Mouse (Mus musculus) stomach, embryonic 15.5 days (tissue): Measurements from ENCODE around the gene Endou. TPM values are rescaled to one million over a fixed set of nuclear protein-coding genes. Genes with fewer than 3 reads are reported as not detected.

Source experiments
- ATAC-seq: fragments of 200-750 bp; cut with Nextera tagmentation; 2 replicates; pipeline ENCODE4 v1.8.0; 2017; ENCODE audit warnings: low read depth, moderate number of reproducible peaks, moderate TSS enrichment; ENCODE audit not compliant: insufficient read depth, low FRiP score
- H3K27ac ChIP-seq: fragments of 300-500 bp; sonication (generic); 2 replicates; pipeline ENCODE4 v1.5.1; 2015; ENCODE audit warnings: mild to moderate bottlenecking, inconsistent platforms
- H3K27me3 ChIP-seq: fragments of 300-500 bp; sonication (generic); replicated peaks from 2 replicates; pipeline ENCODE4 v1.6.1; 2015; ENCODE audit warnings: inconsistent platforms
- H3K36me3 ChIP-seq: fragments of 300-500 bp; sonication (generic); 2 replicates; pipeline ENCODE4 v1.6.1; 2015; ENCODE audit warnings: inconsistent platforms
- H3K4me1 ChIP-seq: fragments of 300-500 bp; sonication (generic); 2 replicates; pipeline ENCODE4 v1.6.1; 2015; ENCODE audit warnings: inconsistent platforms
- H3K4me2 ChIP-seq: fragments of 300-500 bp; sonication (generic); 2 replicates; pipeline ENCODE4 v1.6.1; 2015; ENCODE audit warnings: mild to moderate bottlenecking, inconsistent platforms
- H3K4me3 ChIP-seq: fragments of 300-500 bp; sonication (generic); replicated peaks from 2 replicates; pipeline ENCODE4 v1.5.1; 2015; ENCODE audit warnings: inconsistent platforms
- H3K9ac ChIP-seq: fragments of 300-500 bp; sonication (generic); 2 replicates; pipeline ENCODE4 v1.6.1; 2015; ENCODE audit warnings: inconsistent platforms
- H3K9me3 ChIP-seq: fragments of 300-500 bp; sonication (generic); 2 replicates; pipeline ENCODE4 v1.6.1; 2016; ENCODE audit warnings: inconsistent platforms
- WGBS: fragments of 180-500 bp; shearing (Covaris S2); methylation state at CpG from one replicate; pipeline ENCODE4 v1.1.7; 2015; 5-methylcytosine and 5-hydroxymethylcytosine counted together
- polyA plus RNA-seq: library from polyadenylated mRNA; unstranded; fragments of >200 nt; fragmentation: Nextera tagmentation; extraction: Ambion mirVana; gene quantifications from 2 replicates; pipeline ENCODE4 v1.2.1, GENCODE M21; 2015

Gene Endou
- polyA plus RNA-seq, 1 experiment from 2014 or later = 2.2 TPM

DNA sequence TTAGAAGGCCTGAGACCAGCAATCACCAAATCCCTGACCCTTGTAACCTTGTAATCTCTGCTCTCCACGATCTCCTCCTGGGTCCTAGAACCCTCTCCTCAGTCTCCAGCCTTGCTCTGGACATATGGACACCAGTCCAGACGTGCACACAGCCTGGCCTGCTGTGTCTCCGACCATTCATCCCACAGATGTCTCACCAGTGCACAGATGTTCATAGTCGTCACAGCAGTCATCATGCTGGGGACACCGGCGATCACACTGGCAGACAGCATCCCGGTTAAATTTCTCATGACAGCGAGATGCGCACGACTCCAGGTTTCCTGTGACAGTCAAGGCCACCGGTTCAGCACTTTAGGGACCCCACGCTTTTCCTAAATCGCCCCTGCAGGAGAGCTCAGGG, 4.8 kb downstream of the Endou start:
- no peak overlapping the region for H3K27ac ChIP-seq
- WGBS = 84% methylated on average over 13 of the region's 13 CpGs
- H3K4me3 ChIP-seq = no peak overlapping the region
- H3K27me3 ChIP-seq = no peaks in the 10 kb centered on the region
- H3K9me3 ChIP-seq = no peaks in the 10 kb centered on the region
- no peak overlapping the region for H3K4me2 ChIP-seq
- no peaks in the 10 kb centered on the region for H3K36me3 ChIP-seq
- H3K4me1 ChIP-seq = no peaks in the 10 kb centered on the region
- no peak for ATAC-seq
- H3K9ac ChIP-seq = no peak overlapping the region

DNA sequence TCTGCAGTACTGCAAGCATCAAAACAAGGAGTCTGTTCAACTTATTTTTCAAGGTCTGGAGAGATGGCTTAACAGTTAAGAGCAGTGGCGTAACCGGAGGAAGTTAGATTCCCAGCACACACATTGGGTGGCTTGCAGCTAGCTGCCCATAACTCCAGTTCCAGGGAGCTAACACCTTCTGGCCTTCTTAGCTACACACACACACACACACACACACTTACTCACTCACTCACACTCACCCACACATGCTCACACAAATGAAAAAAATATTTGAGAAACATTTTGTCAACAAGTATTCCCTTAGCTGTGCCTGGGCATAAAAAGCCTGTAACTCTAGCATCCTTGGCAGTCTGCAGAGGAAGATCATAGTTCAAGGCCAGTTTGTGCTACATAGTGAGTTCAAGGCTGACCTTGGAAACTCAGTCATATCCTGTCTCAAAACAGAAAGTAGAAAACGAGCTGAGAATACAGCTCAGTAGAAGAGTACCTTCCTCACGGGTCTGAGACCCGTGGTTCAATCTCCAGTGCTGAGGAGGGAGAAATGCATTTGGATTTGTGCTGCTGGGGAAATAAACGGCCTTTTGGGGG, 5.8 kb downstream of the Endou start:
- no peaks in the 10 kb centered on the region for H3K36me3 ChIP-seq
- H3K4me3 ChIP-seq = no peak overlapping the region
- H3K4me2 ChIP-seq = no peak overlapping the region
- H3K9ac ChIP-seq = no peak overlapping the region
- WGBS = 78% methylated on average over 6 of the region's 6 CpGs
- no peaks in the 10 kb centered on the region for H3K4me1 ChIP-seq
- ATAC-seq = no peak
- no peaks in the 10 kb centered on the region for H3K27me3 ChIP-seq
- H3K9me3 ChIP-seq = no peaks in the 10 kb centered on the region
- H3K27ac ChIP-seq = no peak overlapping the region

DNA sequence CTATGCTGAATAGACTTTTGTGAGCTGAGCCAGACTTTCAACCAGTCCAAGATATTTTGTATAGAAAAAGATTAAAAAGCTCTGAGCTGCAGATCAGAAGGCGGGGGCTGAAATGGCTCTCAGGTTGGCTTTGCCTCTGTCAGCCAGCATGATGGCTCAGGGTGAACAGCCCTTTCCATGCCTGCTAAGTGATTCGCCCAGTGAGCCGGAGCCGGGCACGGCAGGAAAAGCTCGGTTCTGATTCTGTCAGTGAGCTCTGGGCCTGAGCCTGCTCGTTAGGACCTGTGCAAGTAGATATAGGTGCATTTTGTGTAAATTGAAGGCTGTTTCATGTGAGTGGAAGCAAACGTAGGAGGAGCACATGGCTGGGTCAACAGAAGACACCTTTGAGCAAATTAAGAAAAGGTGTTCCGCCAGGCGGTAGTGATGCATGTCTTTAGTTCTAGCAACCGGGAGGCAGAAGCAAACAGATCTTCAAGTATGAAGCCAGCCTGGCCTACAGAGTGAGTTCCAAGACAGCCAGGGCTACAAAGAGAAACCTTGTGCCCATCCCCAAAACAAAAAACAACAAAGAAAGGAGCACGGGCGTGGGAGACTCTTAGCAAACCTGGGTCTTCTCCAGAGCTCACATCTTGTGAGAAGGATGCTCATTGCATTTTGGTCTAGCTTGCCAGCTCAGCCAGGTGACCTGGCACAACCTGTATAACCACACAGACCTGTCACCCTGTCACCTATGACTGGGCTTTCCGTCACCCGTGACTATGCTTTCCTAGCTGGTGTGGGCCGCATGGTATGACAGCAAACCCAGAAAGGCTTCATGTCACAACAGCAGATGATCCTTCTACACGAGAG, 6.6 kb downstream of the Endou start:
- H3K4me3 ChIP-seq = no peak overlapping the region
- no peak overlapping the region for H3K4me2 ChIP-seq
- H3K9ac ChIP-seq = no peak overlapping the region
- ATAC-seq = no peak
- H3K27ac ChIP-seq = no peak overlapping the region
- no peaks in the 10 kb centered on the region for H3K9me3 ChIP-seq
- 78% methylated on average over 17 of the region's 17 CpGs for WGBS
- H3K4me1 ChIP-seq = no peaks in the 10 kb centered on the region
- no peaks in the 10 kb centered on the region for H3K36me3 ChIP-seq
- no peaks in the 10 kb centered on the region for H3K27me3 ChIP-seq

DNA sequence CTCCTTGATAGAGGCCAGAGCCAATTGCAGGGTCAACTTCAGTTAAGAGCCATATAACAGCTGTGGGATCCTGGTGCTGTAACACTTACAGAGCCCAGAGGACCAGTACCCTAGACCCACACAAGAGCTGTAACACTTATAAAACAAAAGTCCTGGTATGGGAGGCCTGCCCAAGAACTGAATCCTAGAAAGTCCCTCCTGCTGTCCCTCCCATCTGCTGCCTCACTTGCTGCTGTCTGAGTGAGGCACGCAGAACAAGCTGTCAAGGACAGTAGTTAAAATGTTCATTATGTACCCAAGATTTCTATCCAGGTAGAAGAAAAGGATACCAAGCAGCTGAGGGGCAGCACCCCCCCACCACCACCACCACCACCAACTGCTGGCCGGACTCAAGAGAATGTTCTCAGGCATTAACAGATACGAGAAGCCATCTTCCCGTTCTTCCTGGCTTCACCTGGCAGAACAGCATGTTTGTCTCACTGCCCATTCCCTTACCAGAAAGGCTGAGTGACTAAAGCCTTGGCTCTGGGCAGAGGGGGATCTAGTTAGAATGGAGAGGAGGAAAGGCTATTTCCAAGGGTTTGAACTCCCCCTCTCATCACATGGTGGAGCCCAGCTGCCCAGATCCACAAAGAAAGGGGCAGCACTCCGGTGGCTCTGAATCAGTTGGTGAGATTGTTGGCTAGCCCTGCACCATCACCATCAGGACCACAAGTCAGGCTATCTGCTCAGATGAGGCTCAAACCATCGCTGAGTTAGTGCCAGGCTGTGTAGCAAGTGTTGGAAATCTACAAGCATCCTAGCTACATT, 7.4 kb downstream of the Endou start:
- 0 out of 2 replicates have a peak, but pooled peaks cover 3% of the 10 kb centered on the region for H3K27me3 ChIP-seq
- H3K4me2 ChIP-seq = no peak overlapping the region
- no peak overlapping the region for H3K27ac ChIP-seq
- H3K4me3 ChIP-seq = no peak overlapping the region
- no peak overlapping the region for H3K9ac ChIP-seq
- 83% methylated on average over 6 of the region's 6 CpGs for WGBS
- no peaks in the 10 kb centered on the region for H3K36me3 ChIP-seq
- no peak for ATAC-seq
- H3K9me3 ChIP-seq = no peaks in the 10 kb centered on the region
- no peaks in the 10 kb centered on the region for H3K4me1 ChIP-seq

DNA sequence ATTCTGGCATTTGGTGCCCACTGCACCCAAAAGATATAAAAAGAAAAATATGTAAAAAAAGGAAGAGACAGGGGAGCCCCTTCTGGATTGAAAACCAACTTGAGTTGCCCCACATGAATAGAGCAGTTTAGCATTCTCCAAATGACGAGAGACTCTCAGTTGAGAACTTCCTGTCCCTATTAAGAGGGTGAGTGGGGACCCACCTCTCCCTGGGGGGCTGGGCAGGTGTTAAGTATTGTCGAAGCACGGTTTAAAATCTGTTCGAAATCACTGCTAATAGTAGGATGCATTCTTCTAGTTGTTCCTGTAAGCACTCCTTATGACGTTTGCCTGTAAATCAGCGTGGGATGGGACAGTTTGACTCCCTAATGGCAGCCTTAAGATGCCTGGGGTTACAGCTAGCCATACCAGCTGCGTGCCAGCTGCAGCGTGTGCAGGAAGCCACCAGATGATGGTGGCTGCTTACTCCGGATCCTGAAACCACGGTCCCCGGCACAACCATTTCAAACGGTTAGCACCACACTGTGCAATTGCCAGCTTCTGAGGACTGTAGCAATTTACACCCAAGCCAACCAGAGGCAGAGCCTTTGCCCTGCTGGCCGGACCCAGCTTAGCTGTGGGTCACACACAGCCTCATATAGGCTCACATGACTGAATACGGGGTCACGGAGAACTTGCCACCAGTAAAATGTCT, 10.0 kb downstream of the Endou start:
- no peak overlapping the region for H3K9ac ChIP-seq
- H3K9me3 ChIP-seq = no peaks in the 10 kb centered on the region
- no peak for ATAC-seq
- WGBS = 71% methylated on average over 15 of the region's 15 CpGs
- H3K4me2 ChIP-seq = no peak overlapping the region
- H3K4me1 ChIP-seq = no peaks in the 10 kb centered on the region
- H3K27ac ChIP-seq = no peak overlapping the region
- H3K27me3 ChIP-seq = 0 out of 2 replicates have a peak, but pooled peaks cover 3% of the 10 kb centered on the region
- H3K4me3 ChIP-seq = no peak overlapping the region
- H3K36me3 ChIP-seq = no peaks in the 10 kb centered on the region

DNA sequence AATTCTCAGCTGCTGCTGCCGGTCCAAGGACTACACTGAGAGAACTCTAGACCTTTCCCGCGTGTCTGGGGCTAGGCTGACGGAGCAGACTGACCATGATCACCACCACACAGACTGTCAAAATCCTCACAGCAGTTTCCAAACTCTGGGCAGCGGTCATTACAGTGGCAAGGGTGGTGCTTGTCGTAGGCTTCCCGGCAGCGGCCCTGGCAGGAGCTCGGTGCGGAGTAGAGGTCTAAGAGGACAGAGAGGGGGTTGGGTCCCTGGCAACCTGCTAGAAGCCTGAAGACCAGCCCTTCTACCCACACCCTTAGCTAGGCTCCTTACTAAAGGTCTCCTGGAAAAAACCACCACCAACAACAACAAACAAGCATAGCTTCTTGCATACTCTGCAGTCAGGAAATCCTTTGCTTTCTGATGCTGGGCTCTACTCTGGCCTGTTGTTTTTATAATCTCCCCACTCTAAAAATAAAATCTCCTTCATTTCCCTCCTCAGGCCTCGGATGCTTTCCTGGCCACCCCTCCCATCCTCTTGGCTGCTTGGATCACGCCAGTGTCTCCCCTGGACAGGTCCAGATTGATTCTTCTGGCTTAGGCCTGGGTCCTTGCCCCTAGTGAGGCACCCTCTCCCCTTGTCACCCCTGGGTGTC, 11.0 kb downstream of the Endou start:
- Histone ChIP-seq H3K9me3 (no peaks in the 10 kb centered on the region), H3K27ac (no peak overlapping the region), H3K4me2 (no peak overlapping the region), H3K9ac (no peak overlapping the region), H3K4me1 (no peaks in the 10 kb centered on the region), H3K27me3 (0 out of 2 replicates have a peak, but pooled peaks cover 3% of the 10 kb centered on the region), H3K36me3 (no peaks in the 10 kb centered on the region), H3K4me3 (no peak overlapping the region)
- WGBS = 76% methylated on average over 12 of the region's 12 CpGs
- no peak for ATAC-seq

DNA sequence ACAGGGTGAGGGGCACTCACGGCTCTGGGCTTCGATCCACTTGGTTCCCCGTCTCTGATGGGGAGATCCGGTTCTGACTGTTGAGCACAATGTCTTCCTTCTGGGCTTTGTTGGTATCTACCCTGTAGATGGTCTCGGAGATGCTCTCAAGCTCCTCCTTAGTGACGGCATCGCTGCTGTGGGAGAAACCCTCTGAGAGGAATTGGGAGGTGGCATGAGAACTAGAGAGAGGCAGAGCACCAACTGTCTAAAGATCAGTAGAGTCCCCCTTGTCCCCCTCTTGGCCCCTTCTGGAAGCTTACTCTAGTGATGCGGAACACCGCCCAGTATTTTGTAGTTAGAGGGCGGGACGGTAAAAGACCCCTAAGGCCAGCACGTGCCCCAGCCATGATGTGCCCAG, 11.6 kb downstream of the Endou start:
- H3K4me1 ChIP-seq = no peaks in the 10 kb centered on the region
- WGBS = 88% methylated on average over 12 of the region's 12 CpGs
- no peaks in the 10 kb centered on the region for H3K36me3 ChIP-seq
- no peaks in the 10 kb centered on the region for H3K9me3 ChIP-seq
- no peak overlapping the region for H3K4me3 ChIP-seq
- H3K27ac ChIP-seq = no peak overlapping the region
- H3K27me3 ChIP-seq = 0 out of 2 replicates have a peak, but pooled peaks cover 3% of the 10 kb centered on the region
- H3K4me2 ChIP-seq = no peak overlapping the region
- no peak for ATAC-seq
- H3K9ac ChIP-seq = no peak overlapping the region

DNA sequence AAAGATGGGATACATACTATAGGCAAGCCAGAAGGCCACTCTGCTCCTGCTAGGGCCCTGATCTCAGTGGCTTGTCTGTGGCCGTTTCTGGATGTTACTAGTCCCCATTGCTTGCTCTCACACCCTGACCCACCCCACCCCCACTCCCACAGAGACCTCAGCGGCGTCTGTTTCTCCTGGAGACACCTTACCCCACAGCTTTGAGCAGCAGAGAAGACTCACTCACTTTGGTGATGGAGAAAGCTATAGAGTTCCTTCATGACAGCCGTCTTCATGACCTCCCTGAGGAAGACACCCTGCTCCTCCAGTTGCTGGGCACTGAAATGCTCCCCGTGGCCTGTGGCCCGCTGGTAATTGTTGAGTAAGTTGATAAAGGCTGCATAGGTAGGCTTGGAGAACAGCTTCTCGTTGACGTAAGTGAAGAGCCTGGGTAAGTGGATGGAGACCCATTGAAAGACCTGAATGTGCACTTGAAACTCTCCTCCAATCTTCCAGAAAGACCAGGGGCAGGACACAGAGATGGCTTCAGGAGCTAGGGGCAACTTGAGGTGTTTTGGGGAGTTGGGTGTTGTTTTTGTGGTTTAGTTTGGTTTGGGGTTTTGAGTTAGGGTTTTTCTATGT, 12.5 kb downstream of the Endou start:
- Histone ChIP-seq H3K27me3 (0 out of 2 replicates have a peak, but pooled peaks cover 3% of the 10 kb centered on the region), H3K9ac (no peak overlapping the region), H3K4me1 (no peaks in the 10 kb centered on the region), H3K4me2 (no peak overlapping the region), H3K36me3 (no peaks in the 10 kb centered on the region), H3K9me3 (no peaks in the 10 kb centered on the region), H3K4me3 (no peak overlapping the region), H3K27ac (no peak overlapping the region)
- 83% methylated on average over 8 of the region's 8 CpGs for WGBS
- no peak for ATAC-seq

DNA sequence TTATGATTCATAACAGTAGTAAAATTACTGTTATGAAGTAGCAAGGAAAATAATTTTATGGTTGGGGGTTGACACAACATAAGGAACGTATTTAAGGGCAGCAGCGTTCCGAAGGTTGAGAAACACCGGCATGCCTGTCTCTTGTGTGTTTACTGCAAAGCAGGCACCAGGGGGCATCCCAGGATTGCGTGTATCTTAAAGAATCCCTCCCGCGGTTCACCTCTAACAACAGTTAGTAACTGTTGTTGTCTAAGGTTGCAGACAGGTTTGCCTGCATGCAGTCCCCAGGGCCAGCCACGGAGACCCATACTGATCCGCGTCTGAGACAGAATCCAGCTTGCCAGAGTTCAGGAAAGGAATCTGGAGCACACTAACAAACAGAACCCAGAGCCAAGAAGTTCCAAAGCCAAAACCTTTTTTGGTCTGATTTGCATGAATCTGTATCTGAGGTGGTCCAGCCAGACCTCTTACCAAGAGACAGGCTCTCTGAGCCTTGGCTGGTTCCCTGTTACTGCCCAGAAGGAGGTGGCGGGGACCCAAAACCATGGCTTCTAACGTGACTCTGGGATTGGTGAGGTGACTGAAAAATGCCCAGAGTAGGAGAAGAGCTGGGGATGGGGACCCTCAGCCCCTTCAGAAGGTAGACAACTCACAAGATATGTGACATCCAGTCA, 13.1 kb downstream of the Endou start:
- Histone ChIP-seq H3K36me3 (no peaks in the 10 kb centered on the region), H3K4me3 (no peak overlapping the region), H3K27me3 (0 out of 2 replicates have a peak, but pooled peaks cover 3% of the 10 kb centered on the region), H3K4me2 (no peak overlapping the region), H3K9me3 (no peaks in the 10 kb centered on the region), H3K4me1 (no peaks in the 10 kb centered on the region), H3K9ac (no peak overlapping the region), H3K27ac (no peak overlapping the region)
- WGBS = 24% methylated on average over 12 of the region's 12 CpGs
- no peak for ATAC-seq

DNA sequence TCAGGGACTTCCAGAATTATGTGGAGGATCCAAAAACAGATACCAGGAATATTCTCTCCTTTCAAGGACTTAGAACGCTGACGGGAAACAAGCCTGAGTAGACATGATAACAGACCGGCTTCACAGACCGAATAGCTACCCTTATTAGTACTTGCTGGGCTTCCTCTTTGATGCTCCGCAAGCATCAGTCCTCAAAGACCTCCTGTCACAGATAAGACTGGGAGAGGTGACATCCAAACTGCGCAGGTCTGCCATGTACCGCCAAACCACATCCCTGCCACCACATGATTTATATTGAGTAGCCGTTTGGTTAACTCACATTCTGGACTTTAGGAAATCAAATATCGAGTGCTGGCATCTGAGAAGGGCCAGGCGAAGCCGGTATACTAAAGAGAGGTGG, 14.4 kb downstream of the Endou start:
- Histone ChIP-seq H3K9ac (no peak overlapping the region), H3K27me3 (0 out of 2 replicates have a peak, but pooled peaks cover 3% of the 10 kb centered on the region), H3K9me3 (no peaks in the 10 kb centered on the region), H3K27ac (no peak overlapping the region), H3K4me3 (no peak overlapping the region), H3K36me3 (no peaks in the 10 kb centered on the region), H3K4me2 (no peak overlapping the region), H3K4me1 (no peaks in the 10 kb centered on the region)
- WGBS = 87% methylated on average over 11 of the region's 11 CpGs
- ATAC-seq = no peak
